Mouse (Mus musculus): ENCODE data around the gene Atp10b. TPM values are rescaled to one million over a fixed set of nuclear protein-coding genes. Genes with fewer than 3 reads are reported as not detected.

Atp10b gene
- polyA plus RNA-seq, 1 experiment = 12.0 TPM

DNA sequence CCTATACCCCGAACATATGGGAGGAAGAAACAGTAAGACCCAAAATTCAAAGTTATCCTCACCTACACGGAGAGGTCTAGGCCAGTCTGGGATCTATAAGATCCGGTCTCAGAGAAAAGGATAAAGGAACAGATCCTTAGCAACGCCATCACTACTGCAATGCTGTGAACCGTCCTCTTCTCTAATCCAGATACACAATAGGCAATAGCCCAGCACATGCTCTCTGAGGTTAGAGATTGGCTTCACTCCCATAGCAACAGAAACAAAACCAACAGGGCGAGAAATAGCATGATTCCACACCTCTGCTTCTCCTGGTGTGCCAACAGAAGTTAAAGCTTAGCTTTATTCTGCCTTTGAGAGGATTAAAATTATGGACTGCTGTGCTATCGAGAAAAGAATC, 82.4 kb downstream of the Atp10b start:
- WGBS = 72% methylated on average over 7 of the region's 7 CpGs
- TF ChIP-seq CTCF (IDR thresholded peaks at IDR 0.05; ENCODE audit: extremely low read depth, insufficient read length, insufficient replicate concordance, low read depth, low read length) (no peak), POLR2A (IDR thresholded peaks at IDR 0.05; ENCODE audit: low read depth, low read length) (no peak)

DNA sequence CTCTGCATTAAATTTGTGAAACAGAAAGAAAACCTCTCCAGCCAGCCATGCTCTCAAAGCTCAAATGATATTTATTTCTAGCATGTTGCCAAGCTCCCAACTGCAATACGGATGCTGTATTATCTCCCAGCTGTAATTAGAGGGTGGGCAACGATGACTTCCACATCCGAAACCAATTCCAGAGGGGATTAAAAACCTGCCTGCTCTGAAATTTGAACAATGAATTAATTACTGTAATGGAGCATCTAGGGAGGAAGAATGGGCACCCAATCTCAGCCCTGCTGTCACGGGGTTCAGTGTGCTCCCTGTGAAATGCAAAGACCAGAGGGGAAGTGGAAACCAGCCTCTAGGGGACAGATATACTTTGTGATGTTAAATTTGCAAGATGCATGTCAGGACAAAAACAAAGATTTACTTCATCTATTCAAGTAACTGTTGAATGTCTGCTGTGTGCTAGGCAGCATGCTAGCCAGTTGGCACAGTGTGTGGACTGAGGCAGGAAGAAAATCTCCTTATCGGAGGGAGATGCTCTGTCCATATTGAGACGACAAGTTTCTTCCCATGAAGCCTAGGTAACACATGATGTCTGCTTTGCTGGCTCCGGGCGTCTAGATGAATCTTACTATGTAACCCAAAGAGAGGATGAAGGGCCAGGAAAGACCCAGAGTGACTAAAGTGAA, 86.8 kb downstream of the Atp10b start:
- Histone ChIP-seq H3K27ac (ENCODE audit: insufficient read depth, low read depth, low read length) (no peak overlapping the region), H3K36me3 (ENCODE audit: control insufficient read depth, insufficient read depth, low read length) (peaks cover 39% of the 10 kb centered on the region), H3K4me1 (ENCODE audit: control insufficient read depth, insufficient read depth, insufficient read length, low read length) (no peaks in the 10 kb centered on the region), H3K4me3 (ENCODE audit: low read depth, low read length) (no peak overlapping the region), H3K27me3 (ENCODE audit: control insufficient read depth, insufficient read depth, low read length) (no peaks in the 10 kb centered on the region)
- WGBS = 87% methylated on average over 8 of the region's 8 CpGs
- TF ChIP-seq CTCF (IDR thresholded peaks at IDR 0.05; ENCODE audit: extremely low read depth, insufficient read length, insufficient replicate concordance, low read depth, low read length) = no peak
- TF ChIP-seq POLR2A (IDR thresholded peaks at IDR 0.05; ENCODE audit: low read depth, low read length) = no peak

More for the DNA sequence above, 82.4 kb downstream of the Atp10b start:
- no peak overlapping the region for H3K27ac ChIP-seq (ENCODE audit: insufficient read depth, low read depth, low read length)
- H3K4me1 ChIP-seq (ENCODE audit: control insufficient read depth, insufficient read depth, insufficient read length, low read length) = no peaks in the 10 kb centered on the region
- peaks cover 53% of the 10 kb centered on the region for H3K36me3 ChIP-seq (ENCODE audit: control insufficient read depth, insufficient read depth, low read length)
- H3K27me3 ChIP-seq (ENCODE audit: control insufficient read depth, insufficient read depth, low read length) = no peaks in the 10 kb centered on the region
- H3K4me3 ChIP-seq (ENCODE audit: low read depth, low read length) = no peak overlapping the region

DNA sequence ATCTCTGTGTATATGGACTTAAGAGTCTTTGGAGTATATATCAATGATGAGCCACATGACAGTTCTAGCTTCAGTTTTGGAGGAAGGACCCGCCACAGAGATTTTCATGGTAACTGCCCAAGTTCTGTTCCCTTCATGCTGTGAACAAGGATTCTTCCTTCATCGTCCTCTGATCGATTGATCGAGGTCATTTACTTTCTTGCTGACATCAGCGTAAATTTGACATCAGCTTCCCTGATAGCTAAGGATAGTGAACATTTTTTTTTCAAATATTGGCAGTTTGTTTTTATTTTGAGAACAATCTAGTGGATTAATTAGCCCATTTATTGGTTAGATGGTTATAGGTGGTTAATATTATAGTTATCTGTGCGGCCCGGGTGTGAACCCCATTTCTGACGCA, 90.1 kb downstream of the Atp10b start:
- H3K4me1 ChIP-seq (ENCODE audit: control insufficient read depth, insufficient read depth, insufficient read length, low read length) = no peaks in the 10 kb centered on the region
- no peaks in the 10 kb centered on the region for H3K27me3 ChIP-seq (ENCODE audit: control insufficient read depth, insufficient read depth, low read length)
- TF ChIP-seq POLR2A (IDR thresholded peaks at IDR 0.05; ENCODE audit: low read depth, low read length) (no peak), CTCF (IDR thresholded peaks at IDR 0.05; ENCODE audit: extremely low read depth, insufficient read length, insufficient replicate concordance, low read depth, low read length) (no peak)
- 97% methylated on average over 8 of the region's 8 CpGs for WGBS
- H3K27ac ChIP-seq (ENCODE audit: insufficient read depth, low read depth, low read length) = no peak overlapping the region
- H3K36me3 ChIP-seq (ENCODE audit: control insufficient read depth, insufficient read depth, low read length) = peaks cover 39% of the 10 kb centered on the region
- H3K4me3 ChIP-seq (ENCODE audit: low read depth, low read length) = no peak overlapping the region

DNA sequence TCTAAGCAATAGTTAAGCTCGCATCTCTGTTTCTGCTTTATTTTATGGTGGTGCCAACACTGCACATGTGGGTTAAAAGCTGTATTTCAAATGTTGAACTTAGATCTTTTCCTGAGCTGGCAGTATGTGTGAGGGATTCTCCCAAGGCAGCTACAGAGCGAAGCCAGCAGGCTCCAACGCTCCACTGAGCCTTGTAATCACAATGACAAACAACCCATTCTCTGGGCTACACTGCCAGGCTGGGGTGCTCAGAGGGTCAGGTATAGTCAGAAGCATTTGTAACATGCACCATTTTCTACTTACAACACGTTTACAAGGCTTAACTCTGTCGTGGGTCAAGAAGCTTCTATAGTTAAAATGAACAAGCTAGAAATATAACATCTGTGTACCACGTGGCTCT, 103.4 kb downstream of the Atp10b start:
- H3K27me3 ChIP-seq (ENCODE audit: control insufficient read depth, insufficient read depth, low read length) = no peaks in the 10 kb centered on the region
- H3K27ac ChIP-seq (ENCODE audit: insufficient read depth, low read depth, low read length) = no peak overlapping the region
- TF ChIP-seq CTCF (IDR thresholded peaks at IDR 0.05; ENCODE audit: extremely low read depth, insufficient read length, insufficient replicate concordance, low read depth, low read length) = no peak
- TF ChIP-seq POLR2A (IDR thresholded peaks at IDR 0.05; ENCODE audit: low read depth, low read length) = no peak
- no peak overlapping the region for H3K4me3 ChIP-seq (ENCODE audit: low read depth, low read length)
- H3K4me1 ChIP-seq (ENCODE audit: control insufficient read depth, insufficient read depth, insufficient read length, low read length) = no peaks in the 10 kb centered on the region
- H3K36me3 ChIP-seq (ENCODE audit: control insufficient read depth, insufficient read depth, low read length) = peaks cover 59% of the 10 kb centered on the region
- WGBS = 57% methylated on average over 6 of the region's 6 CpGs

DNA sequence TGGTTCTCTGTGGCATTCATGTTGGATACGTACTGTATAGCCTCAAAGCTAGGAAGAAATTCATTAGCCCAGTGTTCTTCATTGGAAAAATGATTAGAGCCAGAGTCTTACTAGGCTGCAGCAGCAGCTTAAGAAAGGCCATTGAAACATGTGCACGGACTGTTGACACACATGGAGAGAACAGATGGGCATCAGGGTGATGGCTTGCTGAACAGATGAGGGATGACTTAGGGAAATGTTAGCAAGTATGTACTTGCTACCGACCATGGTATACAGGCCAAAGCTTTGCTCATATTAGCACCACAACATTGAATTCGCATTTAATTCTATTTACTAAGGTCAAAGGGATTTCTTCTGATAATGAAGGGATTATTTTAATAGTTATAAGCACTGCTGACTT, 105.6 kb downstream of the Atp10b start:
- H3K27ac ChIP-seq (ENCODE audit: insufficient read depth, low read depth, low read length) = no peak overlapping the region
- TF ChIP-seq CTCF (IDR thresholded peaks at IDR 0.05; ENCODE audit: extremely low read depth, insufficient read length, insufficient replicate concordance, low read depth, low read length) (no peak), POLR2A (IDR thresholded peaks at IDR 0.05; ENCODE audit: low read depth, low read length) (no peak)
- 82% methylated on average over 4 of the region's 4 CpGs for WGBS
- no peaks in the 10 kb centered on the region for H3K4me1 ChIP-seq (ENCODE audit: control insufficient read depth, insufficient read depth, insufficient read length, low read length)
- H3K4me3 ChIP-seq (ENCODE audit: low read depth, low read length) = no peak overlapping the region
- H3K36me3 ChIP-seq (ENCODE audit: control insufficient read depth, insufficient read depth, low read length) = peaks cover 59% of the 10 kb centered on the region
- H3K27me3 ChIP-seq (ENCODE audit: control insufficient read depth, insufficient read depth, low read length) = no peaks in the 10 kb centered on the region

DNA sequence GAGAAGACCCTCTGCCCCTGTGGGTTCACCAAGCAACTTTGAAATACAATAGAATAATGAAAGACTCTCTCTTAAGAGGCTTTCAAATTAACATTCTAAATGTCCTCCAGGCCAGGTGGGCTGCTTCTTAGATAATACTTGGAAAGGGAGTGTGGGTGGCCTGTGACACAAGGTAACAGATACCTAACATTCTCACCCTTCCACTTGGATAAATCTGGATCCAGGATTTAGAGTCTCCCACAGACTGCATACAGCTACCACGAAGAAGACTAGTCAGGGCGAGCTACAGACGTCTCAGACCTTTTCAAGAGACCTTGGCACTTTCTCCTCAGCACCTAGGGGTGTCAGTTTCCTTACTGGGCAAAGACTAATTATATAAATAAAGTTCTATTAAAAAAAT, 107.6 kb downstream of the Atp10b start:
- TF ChIP-seq POLR2A (IDR thresholded peaks at IDR 0.05; ENCODE audit: low read depth, low read length) (no peak), CTCF (IDR thresholded peaks at IDR 0.05; ENCODE audit: extremely low read depth, insufficient read length, insufficient replicate concordance, low read depth, low read length) (no peak)
- WGBS = 83% methylated on average over 3 of the region's 3 CpGs
- Histone ChIP-seq H3K36me3 (ENCODE audit: control insufficient read depth, insufficient read depth, low read length) (peaks cover 57% of the 10 kb centered on the region), H3K4me1 (ENCODE audit: control insufficient read depth, insufficient read depth, insufficient read length, low read length) (no peaks in the 10 kb centered on the region), H3K27me3 (ENCODE audit: control insufficient read depth, insufficient read depth, low read length) (no peaks in the 10 kb centered on the region), H3K27ac (ENCODE audit: insufficient read depth, low read depth, low read length) (no peak overlapping the region), H3K4me3 (ENCODE audit: low read depth, low read length) (no peak overlapping the region)

DNA sequence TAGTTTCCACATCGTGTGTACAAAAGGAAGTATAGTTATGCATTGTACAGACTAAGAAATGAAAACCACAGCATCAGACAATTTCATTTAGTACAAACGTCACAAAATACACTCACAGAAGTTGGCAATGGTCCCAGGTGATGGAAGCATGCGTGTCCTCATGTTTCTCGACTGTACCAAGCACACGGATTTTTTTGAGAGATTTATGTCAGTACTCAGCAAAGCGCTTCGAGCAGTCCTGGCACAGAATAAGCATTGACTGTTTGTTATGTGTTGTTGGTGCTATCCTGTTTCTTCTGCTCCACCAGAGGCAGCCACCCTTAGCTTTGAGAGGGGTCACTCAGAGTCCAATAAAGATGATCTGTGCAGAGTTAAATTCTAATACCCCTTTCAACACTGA, 108.1 kb downstream of the Atp10b start:
- no peak overlapping the region for H3K27ac ChIP-seq (ENCODE audit: insufficient read depth, low read depth, low read length)
- TF ChIP-seq CTCF (IDR thresholded peaks at IDR 0.05; ENCODE audit: extremely low read depth, insufficient read length, insufficient replicate concordance, low read depth, low read length) (no peak), POLR2A (IDR thresholded peaks at IDR 0.05; ENCODE audit: low read depth, low read length) (no peak)
- no peak overlapping the region for H3K4me3 ChIP-seq (ENCODE audit: low read depth, low read length)
- H3K36me3 ChIP-seq (ENCODE audit: control insufficient read depth, insufficient read depth, low read length) = peaks cover 55% of the 10 kb centered on the region
- H3K27me3 ChIP-seq (ENCODE audit: control insufficient read depth, insufficient read depth, low read length) = no peaks in the 10 kb centered on the region
- 71% methylated on average over 7 of the region's 7 CpGs for WGBS
- H3K4me1 ChIP-seq (ENCODE audit: control insufficient read depth, insufficient read depth, insufficient read length, low read length) = no peaks in the 10 kb centered on the region
